Mouse (Mus musculus): ENCODE data around the gene Gm28230.

- TF ChIP-seq CTCF (IDR thresholded peaks at IDR 0.05; ENCODE audit: insufficient read depth, low read depth, low read length) (no peak), POLR2A (IDR thresholded peaks at IDR 0.05; ENCODE audit: insufficient read depth, low read depth, low read length) (no peak)
Measured at GRCm38 (mm10) chr2:74740311-74741091, 14.0 kb downstream of the Gm28230 start.
